Mouse (Mus musculus) spleen, adult 2 months (tissue): ENCODE data around the gene Wrap73.

Experiments
- CTCF ChIP-seq: fragments of 200-500 bp; IDR thresholded peaks from 2 replicates; pipeline ENCODE4 v1.5.1; 2011; ENCODE audit warnings: mild to moderate bottlenecking, inconsistent platforms; ENCODE audit not compliant: insufficient read depth, insufficient read length, insufficient replicate concordance; ENCODE audit errors: extremely low read depth
- POLR2A ChIP-seq: fragments of 200-500 bp; IDR thresholded peaks from 2 replicates; pipeline ENCODE4 v1.6.1; 2011; ENCODE audit warnings: low read depth, low read length, inconsistent platforms

DNA sequence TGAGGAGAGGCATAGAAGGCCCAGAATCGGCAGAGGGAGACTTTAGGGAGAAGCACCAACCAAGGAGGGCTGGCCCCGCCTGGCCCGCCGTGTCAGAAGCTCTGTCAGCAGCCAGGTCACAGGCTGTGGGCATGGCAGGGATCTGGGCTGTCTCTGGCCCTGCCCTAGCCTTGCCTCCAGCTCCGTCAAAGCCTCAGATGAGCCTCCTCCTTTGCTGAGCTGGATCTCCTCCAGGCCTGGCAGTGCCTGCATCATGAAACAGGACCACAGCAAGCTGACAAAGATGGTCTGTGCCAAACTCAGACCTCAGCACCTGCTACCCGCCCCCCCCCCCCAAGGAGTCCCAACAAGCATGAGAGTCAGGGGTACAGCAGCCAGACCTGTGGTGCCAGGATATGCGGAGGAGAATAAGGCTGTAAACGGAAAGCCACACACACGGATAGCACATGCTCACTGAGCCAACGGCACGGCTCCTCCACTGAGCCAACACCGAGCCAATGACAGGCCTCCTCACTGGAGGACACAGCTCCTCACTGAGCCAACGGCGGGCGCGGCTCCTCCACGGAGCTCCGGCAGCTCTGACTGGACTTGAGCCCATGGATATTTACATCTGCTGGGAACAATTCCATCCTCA lies 32.8 kb upstream of the Wrap73 start:
- TF ChIP-seq POLR2A (no peak), CTCF (no peak)
